Mouse (Mus musculus) myocyte (in vitro differentiated cells): ENCODE measurements around the gene Plcb2.

ENCODE experiments used
- MYOD1 ChIP-seq, 3 experiments: IDR thresholded peaks; one replicate each; pipeline ENCODE4 v1.6.1; 2011; ENCODE audit warnings: control low read depth in 2 of 3, low read depth in 2 of 3, mild to moderate bottlenecking in 2 of 3, moderate library complexity in 1 of 3; ENCODE audit not compliant: insufficient read length in 2 of 3, control insufficient read depth in 1 of 3
- POLR2A ChIP-seq: IDR thresholded peaks from one replicate; pipeline ENCODE4 v1.6.1; 2011; ENCODE audit warnings: low read depth, mild to moderate bottlenecking, control low read depth, moderate library complexity; ENCODE audit not compliant: insufficient read length
- TCF12 ChIP-seq: IDR thresholded peaks from one replicate; pipeline ENCODE4 v1.6.1; 2011; ENCODE audit warnings: mild to moderate bottlenecking, control low read depth; ENCODE audit not compliant: poor library complexity, insufficient read depth, severe bottlenecking
- TCF3 ChIP-seq: IDR thresholded peaks from one replicate; pipeline ENCODE4 v1.6.1; 2011; ENCODE audit warnings: low read depth, control low read depth; ENCODE audit not compliant: insufficient read length
- USF1 ChIP-seq: IDR thresholded peaks from one replicate; pipeline ENCODE4 v1.6.1; 2011; ENCODE audit warnings: low read depth, mild to moderate bottlenecking, control low read depth, moderate library complexity

DNA sequence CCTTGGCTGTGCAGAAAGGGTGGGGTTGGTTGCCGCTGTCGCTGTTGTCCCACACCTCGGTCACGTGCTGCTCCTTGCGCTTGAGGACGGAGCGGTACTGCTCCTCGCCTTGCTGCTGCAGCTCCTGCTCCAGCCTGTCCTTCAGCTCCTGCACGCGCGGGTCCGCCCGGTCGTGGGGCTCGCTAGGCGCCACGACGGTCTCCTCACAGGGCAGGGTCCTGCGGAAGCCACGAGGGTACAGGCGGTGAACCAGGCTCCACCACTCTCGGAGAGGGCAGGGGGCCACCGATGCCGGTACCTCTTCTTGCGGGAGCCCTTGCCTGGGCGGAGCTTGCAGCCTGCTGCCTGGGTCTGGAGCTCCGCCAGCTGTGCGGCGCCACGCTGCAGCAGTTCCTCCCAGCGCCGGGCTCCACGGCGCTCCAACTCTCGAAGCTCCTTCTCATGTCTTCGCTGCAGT is 17.2 kb downstream of the Plcb2 start:
- no peak for TF ChIP-seq TCF12
- TF ChIP-seq TCF3 = no peak
- no peak for TF ChIP-seq USF1
- no peak for TF ChIP-seq POLR2A
- TF ChIP-seq MYOD1 (IDR thresholded peaks at IDR 0.05; ENCODE audit: control insufficient read depth in 1 of 3, insufficient read length in 2 of 3, low read depth in 2 of 3) = no peak
